Mouse (Mus musculus) MEL-GATA-1-ER (cell line): ENCODE data around the gene Kcnn3.

ENCODE experiments used
- DNase-seq: peaks from one replicate; pipeline ENCODE4 v3.0.0-alpha.2; 2012; ENCODE audit warnings: low read depth; ENCODE audit errors: extremely low read depth

Gene Kcnn3

DNA sequence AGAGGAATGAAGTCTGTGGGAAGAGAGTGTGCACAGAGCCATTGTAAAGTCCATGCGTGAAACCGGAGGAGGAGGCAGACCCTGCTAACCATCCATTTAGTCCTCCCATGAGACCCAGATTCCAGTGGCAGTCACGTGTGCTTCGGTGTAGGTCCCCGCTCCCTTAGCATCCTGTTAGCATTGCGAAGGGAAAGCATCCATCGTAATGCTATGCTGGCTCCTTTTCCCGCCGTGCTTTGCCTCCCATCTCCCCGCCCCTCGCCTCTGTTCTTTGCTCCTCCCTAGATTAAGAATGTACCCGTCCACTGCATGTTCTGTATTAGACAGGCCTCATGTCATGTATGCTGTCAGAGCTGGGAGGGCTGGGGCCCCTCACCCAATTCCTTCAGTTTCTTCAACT is 144.8 kb downstream of the Kcnn3 start:
- DNase-seq = no peak

DNA sequence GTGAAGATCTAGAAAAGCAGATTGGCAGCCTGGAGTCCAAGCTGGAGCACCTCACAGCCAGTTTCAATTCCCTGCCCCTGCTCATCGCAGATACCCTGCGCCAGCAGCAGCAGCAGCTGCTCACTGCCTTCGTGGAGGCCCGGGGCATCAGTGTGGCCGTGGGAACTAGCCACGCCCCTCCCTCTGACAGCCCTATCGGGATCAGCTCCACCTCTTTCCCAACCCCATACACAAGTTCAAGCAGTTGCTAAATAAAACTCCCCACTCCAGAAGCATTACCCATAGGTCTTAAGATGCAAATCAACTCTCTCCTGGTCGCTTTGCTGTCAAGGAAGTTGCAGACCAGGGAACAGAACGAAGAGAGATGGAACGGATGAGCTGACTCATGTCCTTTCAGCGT is 147.2 kb downstream of the Kcnn3 start:
- DNase-seq = no peak

DNA sequence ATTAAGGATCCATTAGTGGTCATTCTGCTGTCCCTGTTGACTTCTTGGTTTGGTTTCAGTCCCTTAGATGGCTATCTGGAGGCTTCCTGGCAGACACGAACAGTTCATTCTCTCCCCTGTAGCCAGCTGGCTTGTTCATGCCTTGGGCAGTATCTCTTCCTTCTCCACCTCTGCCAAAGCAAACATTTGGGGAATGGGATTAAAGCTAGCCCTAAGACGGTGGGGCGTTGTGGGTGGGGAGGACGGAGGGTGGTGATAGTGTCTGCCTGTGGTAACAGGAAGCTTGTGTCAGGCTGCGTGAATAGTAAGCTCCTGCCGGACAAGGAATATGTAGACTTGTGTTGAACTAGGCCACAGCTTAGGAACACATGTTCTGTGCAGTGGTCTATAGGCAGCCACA is 151.4 kb downstream of the Kcnn3 start:
- no peak for DNase-seq

DNA sequence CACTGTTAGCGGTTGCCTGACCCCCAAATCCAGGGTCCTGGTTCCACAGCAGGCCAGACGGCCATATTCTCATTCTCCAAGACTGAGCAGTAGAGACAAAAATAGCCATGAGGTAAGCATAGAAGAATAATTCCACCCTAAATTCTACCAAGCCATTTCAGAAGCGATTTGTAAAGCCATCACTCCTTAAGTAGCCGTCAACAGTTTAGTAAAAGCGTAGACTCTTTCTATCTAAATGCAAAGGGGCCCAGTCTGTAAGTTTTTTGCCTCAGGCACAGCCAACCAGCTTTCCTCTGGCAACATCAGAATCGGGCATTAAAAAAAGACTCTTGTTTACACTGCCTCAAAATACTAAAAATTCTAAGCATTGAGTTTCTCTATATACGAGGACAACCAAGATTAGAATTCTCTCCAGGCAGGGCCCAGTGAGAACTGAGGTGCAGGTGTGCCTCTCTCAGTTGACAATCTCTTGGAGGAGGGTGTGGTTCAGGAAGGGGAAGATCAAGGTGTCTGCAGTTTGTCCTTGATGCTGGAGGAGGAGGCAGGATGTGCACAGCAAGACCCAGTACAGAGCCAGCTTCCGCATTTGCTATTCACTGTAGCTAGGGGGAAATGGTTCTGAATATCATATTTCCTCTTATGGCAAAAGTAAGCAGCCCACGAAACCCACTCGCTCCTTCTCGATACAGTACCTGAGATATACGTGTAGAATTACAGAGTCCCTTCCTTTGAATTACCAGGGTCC is 152.8 kb downstream of the Kcnn3 start:
- no peak for DNase-seq

DNA sequence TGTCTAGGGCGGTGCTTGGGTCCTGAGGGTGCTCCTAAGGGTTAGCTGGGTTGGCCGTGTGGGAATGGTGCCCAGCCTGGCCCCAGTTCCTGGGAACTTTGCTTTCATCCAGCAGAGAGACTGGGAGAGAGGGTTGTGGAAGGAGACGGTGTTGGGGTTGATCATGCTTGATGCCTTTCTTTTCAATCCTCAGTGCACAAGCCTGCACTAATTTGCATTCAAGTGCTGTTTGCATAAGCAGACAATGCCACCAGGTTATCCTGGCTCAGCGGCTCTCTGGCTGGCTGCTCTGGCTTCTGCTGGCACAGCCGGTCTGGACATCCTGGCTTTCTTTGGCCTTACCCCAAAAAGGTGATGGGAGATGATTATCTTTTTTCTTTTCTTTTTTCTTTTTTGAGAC is 157.7 kb downstream of the Kcnn3 start:
- DNase-seq = no peak

DNA sequence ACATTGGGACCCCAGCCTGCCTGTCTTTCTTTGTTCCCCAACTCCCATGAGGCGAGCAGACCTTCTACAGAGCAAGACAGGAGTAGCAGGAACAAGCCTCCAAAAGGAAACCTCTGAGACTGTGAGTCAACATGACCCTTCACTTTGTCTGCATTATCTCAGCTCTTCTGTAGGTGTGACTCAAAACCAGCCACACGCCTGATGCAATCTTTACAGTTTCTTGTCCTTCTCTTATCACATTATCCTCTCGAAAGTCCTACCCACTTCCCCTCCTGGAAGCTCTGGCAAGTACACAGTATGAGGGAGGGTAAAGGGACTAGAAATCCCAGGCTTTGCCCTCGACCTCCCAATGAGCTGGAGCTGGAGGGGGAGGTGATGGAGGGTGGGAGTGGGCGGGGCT is 166.1 kb downstream of the Kcnn3 start:
- no peak for DNase-seq

DNA sequence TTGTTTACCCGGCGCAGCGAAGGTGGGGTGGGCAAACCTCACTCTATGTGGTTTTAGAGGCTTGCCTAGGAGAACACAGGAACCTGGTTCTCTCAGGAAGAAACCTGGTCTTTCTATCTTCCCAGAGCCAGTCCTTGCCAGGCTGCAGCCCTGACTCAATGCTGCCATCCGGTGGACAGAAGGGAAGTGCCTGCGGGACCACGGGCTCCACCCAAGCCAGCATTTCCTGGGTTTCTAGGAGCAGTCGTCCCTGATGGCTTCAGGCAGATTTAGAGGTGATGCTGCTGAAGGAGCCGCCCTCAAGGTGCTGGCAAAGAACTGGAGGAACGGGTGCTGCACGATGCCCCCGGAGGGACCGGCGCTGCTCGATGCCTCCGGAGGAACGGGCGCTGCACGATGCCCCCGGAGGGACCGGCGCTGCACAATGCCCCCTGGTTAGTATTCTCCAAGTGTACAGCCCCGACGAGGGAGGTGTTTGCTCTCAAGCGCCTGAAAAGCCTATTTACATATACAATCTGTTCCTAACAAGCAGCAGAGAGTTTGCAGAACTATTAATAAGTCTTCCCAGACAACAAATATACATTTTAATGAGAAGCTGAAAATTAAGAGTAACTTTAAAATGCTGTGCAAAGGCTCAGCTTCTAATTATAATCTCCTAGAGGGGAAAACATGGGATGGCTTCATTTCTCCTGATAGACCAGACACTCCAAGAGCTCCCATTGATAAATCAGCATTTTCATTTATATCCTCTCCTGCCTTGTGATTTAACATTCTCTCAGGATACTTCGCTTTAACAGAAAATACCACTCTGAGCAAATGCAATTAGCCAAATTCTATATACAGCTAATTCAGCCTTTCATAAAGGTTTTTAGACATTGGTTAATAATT is 169.0 kb downstream of the Kcnn3 start:
- DNase-seq = peak; percentile 25

DNA sequence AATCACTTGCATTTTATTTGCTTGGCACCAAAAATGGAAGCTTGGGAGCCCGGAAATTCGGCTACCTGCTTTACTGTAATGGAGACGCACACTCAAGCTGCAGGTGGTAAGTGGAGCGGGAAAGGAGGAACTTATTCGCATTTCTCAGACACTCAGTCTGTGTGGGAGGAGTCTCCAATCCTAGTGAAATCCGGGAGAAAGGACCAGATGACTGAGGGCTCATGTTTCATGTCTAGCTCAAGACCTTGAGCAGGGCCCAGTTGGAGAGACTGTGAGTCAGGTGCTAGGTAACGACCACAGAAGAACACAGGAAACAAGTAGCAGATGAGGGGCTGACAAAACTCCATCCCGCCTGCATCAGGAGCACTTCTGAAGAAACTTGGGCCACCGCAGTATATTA is 171.8 kb downstream of the Kcnn3 start:
- no peak for DNase-seq

DNA sequence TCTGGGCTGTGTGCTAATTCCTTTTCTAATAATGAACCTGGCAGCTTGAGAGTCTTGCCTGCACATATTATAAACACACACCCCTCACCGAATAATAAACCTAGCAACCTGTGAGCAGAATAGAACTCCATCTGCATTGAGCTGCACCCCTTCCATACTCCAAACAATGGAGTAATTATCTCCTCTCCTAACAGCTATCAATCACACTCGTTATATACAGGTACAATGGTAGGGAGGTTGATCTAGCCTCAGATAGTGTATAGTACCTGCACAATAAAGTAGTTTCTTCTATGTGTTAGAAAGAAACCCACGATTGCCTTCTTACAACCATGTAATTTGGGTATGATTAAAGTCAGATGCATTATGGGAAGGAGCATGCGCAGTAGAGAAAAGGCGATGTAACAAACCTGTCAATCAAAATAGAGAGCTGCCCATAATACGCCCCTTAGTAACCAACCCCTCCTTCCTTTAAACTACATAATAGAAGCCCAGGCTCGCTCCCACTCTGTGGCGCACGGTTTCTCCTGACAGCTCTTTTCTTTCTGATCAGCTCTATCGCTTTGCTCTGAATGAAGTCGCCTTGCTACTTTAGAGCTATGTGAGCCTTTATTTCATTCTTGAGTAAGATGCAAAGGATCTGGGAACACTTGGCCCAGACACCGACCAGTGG is 176.3 kb downstream of the Kcnn3 start:
- no peak for DNase-seq

DNA sequence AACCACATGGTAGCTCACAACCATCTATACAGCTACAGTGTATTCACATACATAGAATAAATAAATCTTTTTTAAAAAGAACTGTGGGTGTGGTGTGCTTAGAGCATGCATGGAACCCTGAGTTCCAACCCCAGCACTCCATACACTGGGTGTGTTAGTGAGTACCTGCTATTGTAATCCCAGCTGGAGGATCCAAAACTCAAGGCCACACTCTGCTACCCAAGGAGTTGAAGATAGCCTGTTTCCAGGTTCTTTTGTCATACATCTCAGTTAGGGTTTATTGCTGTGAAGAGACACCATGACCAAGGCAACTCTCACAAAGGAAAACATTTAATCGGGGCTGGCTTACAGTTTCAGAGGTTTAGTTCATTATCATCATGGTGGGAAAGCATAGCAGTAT is 179.0 kb downstream of the Kcnn3 start:
- DNase-seq = no peak

DNA sequence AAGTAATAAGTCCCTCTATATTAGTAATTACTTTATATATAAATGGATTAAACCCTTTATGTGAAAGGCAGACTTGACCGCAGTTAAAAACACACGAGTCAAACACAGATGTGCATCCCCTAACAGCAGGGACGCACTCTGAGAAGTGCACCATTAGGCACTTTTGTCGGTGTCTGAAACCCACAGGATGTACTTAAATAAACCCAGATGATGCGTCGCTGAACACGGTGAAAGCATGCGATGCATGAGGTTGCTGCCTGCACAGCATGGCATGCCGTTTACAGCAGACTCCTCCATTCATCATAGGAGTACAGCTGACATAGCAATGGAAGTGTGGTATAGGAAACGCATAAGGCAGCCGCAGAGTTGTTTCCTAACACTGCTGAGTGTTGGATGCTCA is 180.5 kb downstream of the Kcnn3 start:
- DNase-seq = no peak

DNA sequence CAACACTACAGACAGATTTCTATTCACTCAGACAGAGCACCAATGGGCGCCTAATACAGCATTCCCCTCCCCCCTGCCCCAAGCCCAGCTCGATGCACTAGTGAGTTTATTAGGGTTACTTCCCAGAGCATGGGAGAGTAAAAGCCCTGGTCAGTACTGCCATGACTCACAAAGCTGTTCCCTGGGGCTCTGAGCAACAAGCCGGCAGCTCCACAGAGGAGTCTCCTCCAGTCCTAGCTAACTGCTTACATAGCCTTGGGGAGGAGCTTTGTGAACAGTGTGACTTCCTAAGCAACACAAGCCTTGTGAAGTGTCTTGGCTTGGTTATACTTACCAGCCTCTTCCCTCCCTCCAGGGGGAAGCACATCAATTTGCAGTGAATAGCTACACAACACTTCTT is 183.6 kb downstream of the Kcnn3 start:
- no peak for DNase-seq

DNA sequence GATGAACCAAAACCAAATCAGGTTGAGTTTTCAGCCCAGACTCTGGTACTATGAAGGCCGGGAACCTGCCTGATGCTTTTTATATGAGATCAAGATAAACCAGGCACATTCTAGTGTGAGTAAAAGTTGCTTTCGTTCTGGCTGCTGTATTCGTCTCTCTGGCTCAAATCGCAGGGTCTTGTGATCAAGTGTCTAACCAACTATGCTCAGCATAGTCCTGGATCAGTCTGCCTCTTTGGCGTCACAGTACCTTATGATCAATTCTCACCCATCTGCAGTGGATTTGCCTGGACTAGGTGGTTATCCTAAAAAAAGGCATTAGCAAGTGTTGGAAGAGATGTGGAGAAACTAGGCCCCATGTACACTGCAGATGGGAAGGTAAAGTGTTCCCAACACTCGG is 184.1 kb downstream of the Kcnn3 start:
- DNase-seq = no peak

DNA sequence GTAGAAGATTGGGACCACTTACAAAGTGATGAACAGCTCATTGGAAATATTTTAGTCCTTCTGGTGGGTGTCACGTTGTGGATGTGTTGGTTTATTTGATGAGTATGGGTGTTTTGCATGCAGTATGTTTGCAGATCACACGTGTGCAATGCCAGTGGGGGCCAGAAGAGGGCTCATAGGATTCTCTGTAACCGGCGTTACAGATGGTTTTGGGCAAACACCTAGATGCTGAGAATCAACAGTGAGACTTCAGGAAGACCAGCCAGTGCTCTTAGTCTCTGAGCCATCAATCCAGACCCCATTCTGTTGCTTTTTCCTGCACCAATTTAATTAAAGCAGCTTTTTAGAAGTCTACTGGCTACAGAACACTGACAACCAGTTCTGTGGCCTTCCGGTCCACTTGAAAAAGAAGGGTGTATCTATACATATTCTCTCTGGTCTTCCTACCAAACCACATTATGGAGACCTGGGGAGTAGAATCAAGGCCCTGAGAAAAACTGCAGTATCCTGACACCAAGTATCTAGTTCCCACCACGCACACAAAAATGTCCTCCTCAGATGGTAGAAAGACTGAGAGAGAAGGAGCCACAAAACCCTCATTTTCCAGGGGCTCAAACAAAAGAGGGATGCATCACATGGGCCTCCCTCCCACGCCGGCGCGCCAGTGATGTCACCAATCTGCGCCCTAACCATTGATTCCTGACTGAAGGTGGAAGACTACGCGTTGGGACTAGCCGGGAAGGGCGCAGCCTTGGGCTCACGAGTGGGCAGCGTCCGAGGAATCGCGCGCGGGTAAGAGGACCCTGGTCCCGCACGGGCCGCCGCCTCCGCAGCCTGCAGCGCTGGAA is 194.6 kb downstream of the Kcnn3 start, which contains the start of gene Adar:
TSS of gene Adar (plus strand) at position 664 of the 848 bp plus-strand sequence.
- DNase-seq = peak; percentile 75

DNA sequence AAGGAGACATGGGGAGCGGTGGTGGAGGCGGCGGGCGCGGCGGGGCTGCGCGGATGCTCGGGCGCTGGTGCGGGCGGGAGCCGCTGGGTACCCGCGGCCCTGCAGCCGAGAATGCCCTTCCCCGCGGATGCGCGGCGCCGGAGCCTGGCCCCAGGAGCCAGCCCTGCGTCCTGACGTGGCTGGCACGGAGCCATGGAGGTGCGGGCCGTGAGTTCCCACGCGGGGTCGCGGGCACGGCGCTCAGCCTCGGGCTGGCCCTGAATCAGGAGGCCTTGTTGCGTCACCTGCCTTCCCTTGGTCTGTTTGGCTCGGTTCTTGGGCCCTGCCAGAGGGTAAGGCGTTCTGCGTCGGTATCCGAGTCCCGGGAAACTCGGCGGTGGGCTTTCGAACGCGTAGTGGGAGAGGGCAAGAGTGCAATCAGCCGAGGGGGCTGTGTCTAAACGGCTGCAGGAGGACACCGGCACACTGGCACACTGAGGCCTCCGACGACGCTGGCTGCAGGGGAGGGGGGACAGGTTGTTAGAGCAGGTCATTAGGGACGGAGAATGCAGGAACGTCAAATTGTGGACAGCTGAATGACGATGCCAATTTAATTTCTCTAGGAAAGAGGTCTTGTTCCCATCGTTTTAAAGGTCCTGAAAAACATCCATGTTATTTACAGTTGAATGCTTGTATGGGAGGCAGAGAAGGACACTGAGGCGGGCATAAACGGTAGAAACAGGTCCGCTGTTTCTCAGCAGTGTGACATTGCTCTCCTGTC is 195.4 kb downstream of the Kcnn3 start:
- no peak for DNase-seq

DNA sequence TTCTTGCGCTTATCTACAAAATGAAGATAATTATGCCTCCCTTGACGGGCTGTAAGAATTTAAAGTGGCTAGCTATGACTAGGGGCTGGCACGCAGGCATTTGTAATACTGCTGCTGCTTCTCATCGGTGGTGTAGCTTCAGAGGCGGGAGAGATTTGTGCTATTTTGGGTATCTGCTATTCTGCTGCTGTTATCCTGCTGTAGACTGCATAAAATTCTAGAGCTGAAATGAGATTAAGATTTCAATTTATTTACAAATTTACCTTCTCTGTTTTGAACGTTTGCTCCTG is 195.9 kb downstream of the Kcnn3 start:
- no peak for DNase-seq

DNA sequence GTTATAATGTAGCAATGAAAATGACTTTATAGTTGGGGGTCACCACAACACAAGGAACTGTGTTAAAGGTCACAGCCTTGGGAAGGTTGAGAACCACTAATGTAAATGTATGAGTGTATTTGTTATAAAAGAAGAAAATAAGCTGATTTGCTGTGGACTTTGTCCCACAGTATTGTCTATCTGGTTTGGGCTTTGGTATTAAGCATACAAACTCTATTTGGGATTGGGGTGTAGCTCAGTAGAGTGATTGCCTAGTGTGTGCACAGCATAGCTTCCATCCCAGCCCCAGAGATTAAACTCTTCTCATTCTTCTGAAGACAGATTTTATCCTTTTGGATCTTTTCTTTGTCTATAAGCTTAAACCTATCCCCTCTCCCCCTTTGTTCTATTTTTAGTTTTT is 202.1 kb downstream of the Kcnn3 start:
- DNase-seq = no peak

DNA sequence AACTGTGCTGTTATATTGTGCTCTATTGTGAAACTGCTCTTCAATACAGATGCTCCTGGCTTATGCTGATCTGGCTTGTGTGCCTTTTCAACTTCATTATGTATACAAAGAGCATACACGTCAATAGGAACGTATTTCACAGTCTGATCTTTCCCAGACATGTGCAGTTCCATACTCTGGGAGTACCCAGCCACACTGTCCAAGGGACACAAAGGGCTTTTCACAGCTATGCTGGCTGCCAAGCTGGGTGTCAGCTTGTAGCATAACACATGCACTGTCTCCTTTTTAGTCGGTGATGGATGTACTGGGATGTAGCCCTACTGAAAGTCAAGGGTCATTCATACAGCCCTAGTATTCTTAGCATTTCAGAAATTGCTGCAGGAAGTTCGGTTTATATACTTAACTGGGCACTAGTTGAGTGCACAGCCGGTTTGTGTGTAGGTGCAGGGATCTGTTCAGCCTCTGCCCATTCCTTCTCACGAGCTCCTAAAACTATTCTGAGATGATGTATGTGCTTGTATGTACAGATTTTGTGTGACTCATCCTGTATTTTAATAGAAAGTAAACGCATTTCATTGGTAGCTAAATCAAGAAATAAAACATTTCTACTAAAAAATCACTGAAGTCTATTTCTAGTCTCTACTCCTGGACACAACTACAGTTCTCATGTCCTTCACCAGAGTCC is 203.6 kb downstream of the Kcnn3 start:
- no peak for DNase-seq
